Mouse (Mus musculus) T-helper 1 cell (primary cell): ENCODE data around the gene Ak2.

Experiments used
- in situ Hi-C: fragments of 300-600 bp; cut with MboI, MseI; formaldehyde crosslinking; loops from one replicate; pipeline ENCODE4 v1.15.1; 2025; ENCODE audit warnings: high pct_unique_total_duplicates

Gene Ak2

GRCm38 (mm10) chr4:128991500-128992008 lies at the start of gene Ak2:
TSS of gene Ak2 (plus strand) at chr4:128991958.
- in situ Hi-C loops, result no loop called here

GRCm38 (mm10) chr4:128942346-128942745 lies 49.4 kb upstream of the Ak2 start:
- in situ Hi-C loops, result no loop called here

- in situ Hi-C loops, result no loop called here
Observed at GRCm38 (mm10) chr4:128946736-128947135, 45.0 kb upstream of the Ak2 start.

GRCm38 (mm10) chr4:128947326-128947933 lies 44.3 kb upstream of the Ak2 start:
- in situ Hi-C loops, result no loop called here

- in situ Hi-C loops, result no loop called here
Observed at GRCm38 (mm10) chr4:128948137-128948674, 43.6 kb upstream of the Ak2 start.

- in situ Hi-C loops, result no loop called here
Observed at GRCm38 (mm10) chr4:128949470-128950005, 42.2 kb upstream of the Ak2 start.

GRCm38 (mm10) chr4:128950461-128950860 lies 41.3 kb upstream of the Ak2 start:
- in situ Hi-C loops, result no loop called here

GRCm38 (mm10) chr4:128953851-128954250 lies 37.9 kb upstream of the Ak2 start:
- in situ Hi-C loops, result no loop called here

GRCm38 (mm10) chr4:128957155-128957911 lies 34.4 kb upstream of the Ak2 start:
- in situ Hi-C loops, result no loop called here

- in situ Hi-C loops, result no loop called here
Observed at GRCm38 (mm10) chr4:128958156-128958555, 33.6 kb upstream of the Ak2 start.

GRCm38 (mm10) chr4:128958849-128959248 lies 32.9 kb upstream of the Ak2 start:
- in situ Hi-C loops, result no loop called here

- in situ Hi-C loops, result no loop called here
Observed at GRCm38 (mm10) chr4:128959676-128960075, 32.1 kb upstream of the Ak2 start.

- in situ Hi-C loops, result no loop called here
Observed at GRCm38 (mm10) chr4:128961301-128962028, 30.3 kb upstream of the Ak2 start.

- in situ Hi-C loops, result no loop called here
Observed at GRCm38 (mm10) chr4:128962029-128962925, 29.5 kb upstream of the Ak2 start, which contains the start of gene Azin2. TSS of gene Azin2 (minus strand) at chr4:128962442.

- in situ Hi-C loops, result no loop called here
Observed at GRCm38 (mm10) chr4:128962926-128963290, 28.9 kb upstream of the Ak2 start.

- in situ Hi-C loops, result loop anchor here (5.0 kb wide), 1 partner anchor 121 kb away; no protein-coding TSS in a partner anchor
Observed at GRCm38 (mm10) chr4:128966751-128967150, 25.0 kb upstream of the Ak2 start.

GRCm38 (mm10) chr4:128969081-128969480 lies 22.7 kb upstream of the Ak2 start:
- in situ Hi-C loops, result loop anchor here (5.0 kb wide), 1 partner anchor 118 kb away; no protein-coding TSS in a partner anchor

GRCm38 (mm10) chr4:128969607-128970416 lies 21.9 kb upstream of the Ak2 start:
- in situ Hi-C loops, result loop anchor here (5.0 kb wide), 1 partner anchor 117 kb away; no protein-coding TSS in a partner anchor

GRCm38 (mm10) chr4:128970417-128970807 lies 21.3 kb upstream of the Ak2 start:
- in situ Hi-C loops, result no loop called here
